Mouse (Mus musculus): ENCODE measurements at regions not wholly inside any gene's neighbourhood (a gene's known extent, or its start where the extent isn't known, plus 50 kb on each side); places are given as distances from the start of the nearest gene placed in this dataset.

- Histone ChIP-seq H3K4me2 (no peak overlapping the region), H3K9me3 (replicated peaks) (no peaks in the 10 kb centered on the region), H3K4me1 (no peaks in the 10 kb centered on the region), H3K27ac (no peak overlapping the region), H3K27me3 (replicated peaks) (no peaks in the 10 kb centered on the region), H3K36me3 (no peaks in the 10 kb centered on the region), H3K4me3 (no peak overlapping the region), H3K9ac (no peak overlapping the region)
- WGBS (ENCODE audit: insufficient replicate concordance) = 63% methylated on average over 10 of the region's 10 CpGs
- no peak for ATAC-seq
Measured at GRCm38 (mm10) chr2:57716754-57717510, 280.8 kb upstream of the Galnt5 start.
